Mouse (Mus musculus): ENCODE measurements around the gene Zwilch. TPM values are rescaled to one million over a fixed set of nuclear protein-coding genes. Genes with fewer than 3 reads are reported as not detected.
"Not testable (repeated sequence)": the region's sequence is repeated elsewhere in the genome, so short reads cannot be mapped to it uniquely, and the experiment has no call there.

Gene Zwilch
- polyA plus RNA-seq, 1 experiment from 2014 or later: 6.2 TPM

DNA sequence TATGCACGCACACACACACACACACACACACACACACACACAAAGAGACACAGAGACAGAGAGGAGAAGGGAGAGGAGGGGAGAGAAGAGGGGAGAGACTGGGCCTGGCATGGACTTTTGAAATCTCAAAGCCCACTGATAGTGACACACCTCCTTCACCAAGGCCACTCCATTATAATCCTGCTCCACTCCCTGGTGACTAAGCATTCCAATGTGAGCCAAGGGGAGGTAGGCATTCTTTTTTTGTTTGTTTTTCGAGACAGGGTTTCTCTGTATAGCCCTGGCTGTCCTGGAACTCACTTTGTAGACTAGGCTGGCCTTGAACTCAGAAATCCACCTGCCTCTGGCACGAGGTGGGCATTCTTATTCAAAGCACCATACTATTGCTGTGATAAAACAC is 48.1 kb downstream of the Zwilch start:
- ATAC-seq; H3K9ac ChIP-seq (ENCODE audit: low read length); H3K27ac ChIP-seq (ENCODE audit: low read depth, low read length); H3K4me2 ChIP-seq (ENCODE audit: low read length); H3K4me3 ChIP-seq (ENCODE audit: low read depth, low read length); H3K36me3 ChIP-seq (ENCODE audit: control insufficient read depth, insufficient read depth, low read length); H3K27me3 ChIP-seq (replicated peaks; ENCODE audit: control insufficient read depth, insufficient read depth, low read length); H3K9me3 ChIP-seq (replicated peaks; ENCODE audit: control insufficient read depth, low read length); H3K4me1 ChIP-seq (ENCODE audit: control insufficient read depth, insufficient read depth, low read length); DNase-seq (ENCODE audit: low spot score): not testable (repeated sequence)
- 63% methylated on average over 3 of the region's 3 CpGs for WGBS

DNA sequence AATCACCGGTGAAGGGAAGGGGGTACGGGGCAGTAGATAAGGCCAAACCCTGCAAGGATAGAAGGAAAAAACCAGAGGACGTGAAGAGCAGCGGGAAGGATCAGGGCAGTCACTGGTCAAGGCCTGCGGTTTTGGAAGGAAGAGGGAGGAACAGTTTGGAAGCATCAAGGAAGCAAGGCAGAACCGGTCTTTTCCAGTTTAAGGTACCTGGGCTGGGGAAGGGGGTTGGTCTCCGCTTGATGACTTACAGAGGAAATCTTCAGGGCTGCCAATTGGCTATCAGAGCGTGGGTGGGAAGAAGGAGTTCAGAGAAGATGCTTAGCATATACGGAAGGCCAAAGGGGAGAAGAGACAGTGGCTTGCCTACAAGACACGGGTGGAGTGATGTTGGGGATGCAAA is 50.3 kb downstream of the Zwilch start:
- WGBS: 93% methylated on average over 10 of the region's 10 CpGs
- Histone ChIP-seq H3K36me3 (ENCODE audit: control insufficient read depth, insufficient read depth, low read length) (no peaks in the 10 kb centered on the region), H3K4me3 (ENCODE audit: low read depth, low read length) (no peak overlapping the region), H3K9me3 (replicated peaks; ENCODE audit: control insufficient read depth, low read length) (no peaks in the 10 kb centered on the region), H3K27ac (ENCODE audit: low read depth, low read length) (no peak overlapping the region), H3K4me1 (ENCODE audit: control insufficient read depth, insufficient read depth, low read length) (no peaks in the 10 kb centered on the region), H3K9ac (ENCODE audit: low read length) (no peak overlapping the region), H3K27me3 (replicated peaks; ENCODE audit: control insufficient read depth, insufficient read depth, low read length) (no peaks in the 10 kb centered on the region), H3K4me2 (ENCODE audit: low read length) (no peak overlapping the region)
- DNase-seq (ENCODE audit: low spot score) (no peak), ATAC-seq (no peak)

DNA sequence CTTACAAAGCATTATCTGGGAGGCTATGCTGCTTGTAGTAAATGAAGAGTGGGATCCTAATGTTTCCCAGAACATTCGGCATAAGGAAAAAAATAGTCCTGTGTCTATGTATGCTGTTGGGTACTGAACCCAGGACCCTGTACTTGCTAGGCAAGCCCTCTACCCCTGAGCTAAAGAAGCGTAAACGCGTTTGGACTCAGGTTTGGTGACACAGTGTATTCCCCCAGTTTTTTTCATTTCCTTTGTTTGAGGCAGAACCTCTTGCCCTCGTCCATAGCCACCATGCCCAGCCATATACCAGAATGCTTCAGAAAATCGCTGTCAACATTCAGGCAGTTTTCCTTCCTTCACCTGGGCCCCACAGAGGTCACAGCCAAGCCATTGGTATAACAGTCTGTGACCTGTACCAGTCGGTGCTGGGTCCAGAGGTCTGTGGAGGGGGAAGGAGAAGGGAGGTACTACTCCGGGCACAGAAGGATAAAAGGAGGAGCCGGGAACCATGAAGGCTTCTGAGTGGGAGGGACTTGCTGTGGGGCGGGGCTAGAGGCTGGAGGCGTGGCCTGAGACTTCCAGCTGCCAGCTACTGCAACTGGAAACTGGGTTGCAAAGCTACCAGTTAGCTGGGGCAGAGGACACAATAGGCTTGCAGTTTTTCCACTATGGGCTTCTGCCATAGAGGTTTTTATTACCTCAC is 52.2 kb downstream of the Zwilch start:
- DNase-seq (ENCODE audit: low spot score): no peak
- Histone ChIP-seq H3K4me3 (ENCODE audit: low read depth, low read length) (no peak overlapping the region), H3K27me3 (replicated peaks; ENCODE audit: control insufficient read depth, insufficient read depth, low read length) (no peaks in the 10 kb centered on the region), H3K27ac (ENCODE audit: low read depth, low read length) (no peak overlapping the region), H3K4me2 (ENCODE audit: low read length) (no peak overlapping the region), H3K36me3 (ENCODE audit: control insufficient read depth, insufficient read depth, low read length) (no peaks in the 10 kb centered on the region), H3K9me3 (replicated peaks; ENCODE audit: control insufficient read depth, low read length) (no peaks in the 10 kb centered on the region), H3K4me1 (ENCODE audit: control insufficient read depth, insufficient read depth, low read length) (no peaks in the 10 kb centered on the region), H3K9ac (ENCODE audit: low read length) (no peak overlapping the region)
- WGBS: 42% methylated on average over 11 of the region's 11 CpGs
- no peak for ATAC-seq

DNA sequence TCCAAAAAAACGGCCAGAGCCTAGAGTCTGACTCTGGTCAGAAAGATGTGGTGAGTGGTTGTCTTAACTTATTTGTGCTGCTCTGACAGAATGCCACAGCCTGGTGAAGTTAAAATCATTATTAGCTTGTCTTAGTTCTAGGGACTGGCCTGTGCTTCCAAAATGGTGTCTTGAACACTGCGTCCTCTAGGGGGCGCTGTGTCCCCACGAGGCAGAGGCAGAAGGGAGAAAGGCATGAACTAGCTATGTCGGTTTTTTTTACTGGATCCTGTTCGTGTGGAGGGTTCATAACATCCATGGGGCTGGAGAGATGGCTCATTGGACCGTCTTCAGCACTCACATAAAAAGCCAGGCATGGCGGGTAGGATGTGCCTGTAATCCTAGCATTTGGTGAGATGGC is 53.0 kb downstream of the Zwilch start:
- Histone ChIP-seq H3K9ac (ENCODE audit: low read length) (no peak overlapping the region), H3K27ac (ENCODE audit: low read depth, low read length) (no peak overlapping the region), H3K4me1 (ENCODE audit: control insufficient read depth, insufficient read depth, low read length) (no peaks in the 10 kb centered on the region), H3K4me2 (ENCODE audit: low read length) (no peak overlapping the region), H3K4me3 (ENCODE audit: low read depth, low read length) (no peak overlapping the region), H3K27me3 (replicated peaks; ENCODE audit: control insufficient read depth, insufficient read depth, low read length) (no peaks in the 10 kb centered on the region), H3K36me3 (ENCODE audit: control insufficient read depth, insufficient read depth, low read length) (no peaks in the 10 kb centered on the region), H3K9me3 (replicated peaks; ENCODE audit: control insufficient read depth, low read length) (no peaks in the 10 kb centered on the region)
- 35% methylated on average over 8 of the region's 8 CpGs for WGBS
- DNase-seq (ENCODE audit: low spot score): no peak
- ATAC-seq: no peak

DNA sequence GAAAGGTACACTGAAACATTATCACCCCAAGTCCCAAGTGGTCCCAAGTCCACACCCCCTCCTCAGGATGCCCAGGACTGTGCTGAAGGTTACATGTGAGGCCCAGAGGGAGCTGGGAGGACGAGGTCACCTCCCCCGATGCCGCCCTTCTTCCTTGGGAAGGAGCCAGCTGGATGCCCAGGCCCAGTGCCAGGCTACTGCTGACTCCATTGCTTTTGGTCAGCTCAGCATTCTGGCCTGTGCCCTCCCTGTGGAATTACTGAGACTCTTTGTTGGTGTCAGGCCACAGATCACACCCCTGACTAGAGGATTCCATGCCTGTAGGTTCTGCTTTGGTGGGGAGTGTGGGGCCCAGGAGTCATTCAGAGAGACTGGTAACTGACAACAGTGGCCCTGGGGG is 56.0 kb downstream of the Zwilch start, which contains the start of gene Lctl:
Gene Lctl, plus strand, starts transcription at position 272 of the 400 bp plus-strand sequence.
- no peak for ATAC-seq
- WGBS: 75% methylated on average over 3 of the region's 3 CpGs
- no peak within 1 kb of the TSS for H3K4me3 ChIP-seq (ENCODE audit: low read depth, low read length)
- H3K36me3 ChIP-seq (ENCODE audit: control insufficient read depth, insufficient read depth, low read length): no peaks in the 10 kb centered on the region
- no peak for DNase-seq (ENCODE audit: low spot score)
- no peak within 1 kb of the TSS for H3K4me2 ChIP-seq (ENCODE audit: low read length)
- no peak within 1 kb of the TSS for H3K9ac ChIP-seq (ENCODE audit: low read length)
- H3K4me1 ChIP-seq (ENCODE audit: control insufficient read depth, insufficient read depth, low read length): no peaks in the 10 kb centered on the region
- no peak within 1 kb of the TSS for H3K27ac ChIP-seq (ENCODE audit: low read depth, low read length)
- H3K27me3 ChIP-seq (replicated peaks; ENCODE audit: control insufficient read depth, insufficient read depth, low read length): no peaks in the 10 kb centered on the region
- H3K9me3 ChIP-seq (replicated peaks; ENCODE audit: control insufficient read depth, low read length): no peaks in the 10 kb centered on the region

DNA sequence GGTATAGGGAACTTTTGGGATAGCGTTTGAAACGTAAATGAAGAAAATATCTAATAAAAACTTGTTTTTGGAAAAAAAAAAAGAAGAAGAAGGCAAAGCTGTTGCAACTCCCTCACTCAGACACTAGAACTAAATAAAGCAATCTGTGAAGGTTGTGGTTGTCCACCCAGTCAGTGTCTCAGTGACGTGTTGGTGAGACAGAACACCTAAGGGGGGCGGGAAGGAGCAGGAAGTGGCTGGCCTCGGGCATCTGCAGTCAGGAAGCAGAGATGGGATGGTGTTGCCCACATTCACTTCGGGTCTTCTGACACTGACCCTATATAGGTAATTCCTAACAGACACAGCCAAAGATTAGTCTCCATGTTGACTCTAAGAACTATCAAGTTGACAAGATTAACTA is 57.1 kb downstream of the Zwilch start:
- WGBS: 91% methylated on average over 6 of the region's 6 CpGs

DNA sequence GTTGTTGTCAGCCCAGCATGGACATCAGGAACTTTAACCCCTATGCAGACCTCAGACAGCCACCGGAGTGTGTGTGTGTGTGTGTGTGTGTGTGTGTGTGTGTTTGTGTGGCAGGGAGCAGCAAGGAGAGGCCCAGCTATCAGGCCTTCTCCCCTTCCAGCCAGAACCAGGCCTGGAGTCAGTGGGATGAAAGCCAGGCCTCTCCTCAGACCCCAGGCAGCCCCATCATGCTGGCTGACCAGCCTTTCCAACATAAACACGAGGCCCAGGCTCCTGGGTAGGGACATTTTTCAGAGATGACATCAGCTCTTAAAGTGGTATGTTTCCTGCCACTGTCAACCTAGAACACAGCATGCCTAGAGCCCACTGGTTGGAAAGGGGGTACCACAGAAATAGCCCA is 58.3 kb downstream of the Zwilch start:
- no peaks in the 10 kb centered on the region for H3K9me3 ChIP-seq (replicated peaks; ENCODE audit: control insufficient read depth, low read length)
- H3K9ac ChIP-seq (ENCODE audit: low read length): no peak overlapping the region
- H3K4me3 ChIP-seq (ENCODE audit: low read depth, low read length): no peak overlapping the region
- ATAC-seq (no peak), DNase-seq (ENCODE audit: low spot score) (no peak)
- 48% methylated on average over 2 of the region's 2 CpGs for WGBS
- H3K36me3 ChIP-seq (ENCODE audit: control insufficient read depth, insufficient read depth, low read length): no peaks in the 10 kb centered on the region
- H3K4me1 ChIP-seq (ENCODE audit: control insufficient read depth, insufficient read depth, low read length): no peaks in the 10 kb centered on the region
- no peak overlapping the region for H3K27ac ChIP-seq (ENCODE audit: low read depth, low read length)
- no peaks in the 10 kb centered on the region for H3K27me3 ChIP-seq (replicated peaks; ENCODE audit: control insufficient read depth, insufficient read depth, low read length)
- no peak overlapping the region for H3K4me2 ChIP-seq (ENCODE audit: low read length)

More for the DNA sequence above, 57.1 kb downstream of the Zwilch start:
- DNase-seq (ENCODE audit: low spot score) (no peak), ATAC-seq (no peak)
- Histone ChIP-seq H3K9me3 (replicated peaks; ENCODE audit: control insufficient read depth, low read length) (no peaks in the 10 kb centered on the region), H3K27me3 (replicated peaks; ENCODE audit: control insufficient read depth, insufficient read depth, low read length) (no peaks in the 10 kb centered on the region), H3K4me3 (ENCODE audit: low read depth, low read length) (no peak overlapping the region), H3K9ac (ENCODE audit: low read length) (no peak overlapping the region), H3K36me3 (ENCODE audit: control insufficient read depth, insufficient read depth, low read length) (no peaks in the 10 kb centered on the region), H3K4me1 (ENCODE audit: control insufficient read depth, insufficient read depth, low read length) (no peaks in the 10 kb centered on the region), H3K27ac (ENCODE audit: low read depth, low read length) (no peak overlapping the region), H3K4me2 (ENCODE audit: low read length) (no peak overlapping the region)

DNA sequence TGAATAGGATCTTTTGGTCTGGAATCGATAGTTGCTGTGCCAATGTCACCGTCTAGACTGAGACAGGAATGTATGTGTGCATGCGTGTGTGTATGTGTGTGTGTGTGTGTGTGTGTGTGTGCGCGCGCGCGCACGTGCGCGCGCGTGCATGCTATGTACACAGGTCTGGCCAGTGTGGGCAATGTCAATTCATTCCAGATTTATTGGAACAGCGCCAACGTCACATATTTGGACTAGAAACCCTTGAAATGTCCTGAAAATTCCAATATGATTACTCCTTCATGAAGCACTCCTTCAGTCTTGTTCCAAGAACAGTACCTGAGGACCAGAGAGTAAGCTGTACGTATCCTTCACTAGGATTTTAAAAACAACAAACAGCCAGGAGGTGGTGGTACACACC is 62.4 kb downstream of the Zwilch start:
- ATAC-seq (no peak), DNase-seq (ENCODE audit: low spot score) (no peak)
- H3K9ac ChIP-seq (ENCODE audit: low read length): no peak overlapping the region
- H3K4me1 ChIP-seq (ENCODE audit: control insufficient read depth, insufficient read depth, low read length): no peaks in the 10 kb centered on the region
- H3K4me3 ChIP-seq (ENCODE audit: low read depth, low read length): no peak overlapping the region
- H3K9me3 ChIP-seq (replicated peaks; ENCODE audit: control insufficient read depth, low read length): no peaks in the 10 kb centered on the region
- no peak overlapping the region for H3K4me2 ChIP-seq (ENCODE audit: low read length)
- WGBS: 96% methylated on average over 16 of the region's 16 CpGs
- no peaks in the 10 kb centered on the region for H3K27me3 ChIP-seq (replicated peaks; ENCODE audit: control insufficient read depth, insufficient read depth, low read length)
- no peak overlapping the region for H3K27ac ChIP-seq (ENCODE audit: low read depth, low read length)
- no peaks in the 10 kb centered on the region for H3K36me3 ChIP-seq (ENCODE audit: control insufficient read depth, insufficient read depth, low read length)

DNA sequence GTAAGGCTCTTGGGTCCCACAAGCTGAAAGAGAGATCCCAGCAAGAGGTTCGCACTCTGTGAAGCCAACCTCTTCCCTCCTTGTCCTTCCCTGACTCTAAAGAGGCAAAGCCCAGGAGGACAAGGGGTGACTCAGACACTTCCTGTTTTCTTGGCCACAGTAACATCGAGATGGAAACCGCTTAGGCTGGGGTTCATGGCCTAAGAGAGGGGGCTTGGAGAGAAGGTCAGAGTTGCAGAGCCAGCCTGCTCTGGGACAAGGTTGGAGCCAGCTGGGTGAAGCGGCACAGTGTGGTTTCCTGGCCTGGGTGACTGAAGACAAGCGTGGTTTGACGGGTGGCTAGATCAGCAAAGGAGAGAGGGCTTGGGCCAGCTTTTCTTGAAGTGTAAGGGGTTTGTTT is 67.6 kb downstream of the Zwilch start:
- Histone ChIP-seq H3K4me1 (ENCODE audit: control insufficient read depth, insufficient read depth, low read length) (no peaks in the 10 kb centered on the region), H3K36me3 (ENCODE audit: control insufficient read depth, insufficient read depth, low read length) (no peaks in the 10 kb centered on the region), H3K9ac (ENCODE audit: low read length) (no peak overlapping the region), H3K27ac (ENCODE audit: low read depth, low read length) (no peak overlapping the region), H3K9me3 (replicated peaks; ENCODE audit: control insufficient read depth, low read length) (no peaks in the 10 kb centered on the region), H3K4me2 (ENCODE audit: low read length) (no peak overlapping the region), H3K27me3 (replicated peaks; ENCODE audit: control insufficient read depth, insufficient read depth, low read length) (no peaks in the 10 kb centered on the region), H3K4me3 (ENCODE audit: low read depth, low read length) (no peak overlapping the region)
- no peak for DNase-seq (ENCODE audit: low spot score)
- WGBS: 87% methylated on average over 6 of the region's 6 CpGs
- ATAC-seq: no peak
